Mouse (Mus musculus) MEL (cell line): ENCODE results near the gene Malsu1.

Experiments used
- CTCF ChIP-seq, 3 experiments: IDR thresholded peaks in 2 of 3; conservative IDR thresholded peaks in 1 of 3; 2 replicates each; pipeline ENCODE4 v1.5.1; 2011 to 2012; ENCODE audit warnings: low read length in 3 of 3, low read depth in 2 of 3, mild to moderate bottlenecking in 2 of 3, improper control_type of control experiment in 1 of 3, inconsistent platforms in 1 of 3, mixed read lengths in 1 of 3, moderate library complexity in 1 of 3; ENCODE audit not compliant: control insufficient read depth in 1 of 3, insufficient read depth in 1 of 3, poor library complexity in 1 of 3, severe bottlenecking in 1 of 3
- POLR2A ChIP-seq, 2 experiments: IDR thresholded peaks; 2 replicates each; pipeline ENCODE4 v1.6.1; 2011 to 2012; ENCODE audit warnings: low read length in 2 of 2, mild to moderate bottlenecking in 2 of 2, control low read depth in 1 of 2, improper control_type of control experiment in 1 of 2, low read depth in 1 of 2, moderate library complexity in 1 of 2; ENCODE audit not compliant: control insufficient read depth in 1 of 2, insufficient read depth in 1 of 2, poor library complexity in 1 of 2
- TAL1 ChIP-seq: IDR thresholded peaks from 2 replicates; pipeline ENCODE4 v1.6.1; 2012; ENCODE audit warnings: mild to moderate bottlenecking, inconsistent platforms, low read length, moderate library complexity, mixed read lengths

DNA sequence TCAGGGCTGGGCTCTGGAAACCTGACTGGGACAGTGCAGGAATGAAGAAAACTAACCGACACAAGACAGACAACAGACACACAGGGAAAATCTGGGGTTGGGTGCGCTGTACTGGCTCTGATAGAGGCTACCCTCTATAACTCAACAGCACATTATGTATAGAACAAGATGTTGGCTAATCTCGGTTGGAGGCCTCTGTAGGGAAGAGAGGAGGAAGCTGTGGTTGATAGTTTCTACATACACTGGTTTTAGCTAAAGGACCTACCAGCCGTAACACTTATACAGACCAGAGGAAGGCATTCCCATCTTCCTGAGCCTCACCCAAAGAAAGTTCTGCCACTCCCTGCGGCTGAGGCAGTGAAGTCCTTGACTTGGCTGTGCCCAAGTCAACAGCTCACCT lies 47.1 kb upstream of the Malsu1 start:
- TF ChIP-seq CTCF (IDR thresholded peaks at IDR 0.05 in 2 of 3, conservative IDR thresholded peaks at IDR 0.05 in 1 of 3; ENCODE audit: control insufficient read depth in 1 of 3, insufficient read depth in 1 of 3, low read depth in 2 of 3, low read length in 3 of 3, poor library complexity in 1 of 3, severe bottlenecking in 1 of 3) (no peak), TAL1 (no peak), POLR2A (IDR thresholded peaks at IDR 0.05; ENCODE audit: control insufficient read depth in 1 of 2, insufficient read depth in 1 of 2, low read depth in 1 of 2, low read length in 2 of 2, poor library complexity in 1 of 2) (no peak)
